Mouse (Mus musculus): ENCODE data around the gene Pde4a. TPM values are rescaled to one million over a fixed set of nuclear protein-coding genes. Genes with fewer than 3 reads are reported as not detected.
A peak's percentile ranks its signal among the peaks of the same experiment; 100 is the strongest.

Gene Pde4a
- total and polyA plus RNA-seq, 3 experiments, result 57.2 to 60.0 (median 58.9) TPM

DNA sequence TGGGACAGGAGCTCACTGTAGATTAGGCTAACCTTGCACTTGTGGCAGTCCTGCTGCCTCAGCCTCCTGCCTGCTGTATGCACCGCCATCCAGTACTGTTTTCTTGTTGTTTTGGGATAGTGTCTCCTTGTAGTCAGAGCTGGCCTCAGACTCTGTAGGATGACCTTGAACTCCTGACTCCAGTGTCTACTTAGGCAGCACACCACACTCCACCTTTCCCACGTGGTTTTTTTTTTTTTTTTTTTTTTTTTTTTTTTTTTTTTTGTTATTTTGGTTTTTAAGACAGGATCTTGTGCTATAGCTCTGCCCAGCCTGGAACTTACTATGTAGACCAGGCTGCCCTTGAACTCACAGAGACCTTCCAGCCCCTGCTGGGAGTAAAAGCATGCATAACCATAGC is 43.1 kb downstream of the Pde4a start:
- no peaks in the 10 kb centered on the region for H3K27me3 ChIP-seq (ENCODE audit: control insufficient read depth, insufficient read depth, low read length)
- H3K79me2 ChIP-seq (replicated peaks; ENCODE audit: control insufficient read depth, insufficient read depth, low read length), result no peaks in the 10 kb centered on the region
- H3K27ac ChIP-seq, result no peak overlapping the region
- H3K9ac ChIP-seq (ENCODE audit: low read depth, low read length), result no peak overlapping the region
- TF ChIP-seq CTCF (IDR thresholded peaks at IDR 0.05) (no peak), POLR2A (IDR thresholded peaks at IDR 0.05; ENCODE audit: insufficient read depth, low read depth, low read length) (no peak), EP300 (IDR thresholded peaks at IDR 0.05; ENCODE audit: insufficient read depth, low read depth, low read length) (no peak)
- H3K36me3 ChIP-seq (ENCODE audit: control insufficient read depth, insufficient read depth, low read length), result no peaks in the 10 kb centered on the region
- H3K4me3 ChIP-seq, result no peak overlapping the region
- H3K4me1 ChIP-seq (ENCODE audit: control insufficient read depth, insufficient read depth, low read length), result no peaks in the 10 kb centered on the region
- DNase-seq, result no peak
- 67% methylated on average over 2 of the region's 2 CpGs for WGBS
- intact Hi-C loops (cut with DNase I), result no loop called here

DNA sequence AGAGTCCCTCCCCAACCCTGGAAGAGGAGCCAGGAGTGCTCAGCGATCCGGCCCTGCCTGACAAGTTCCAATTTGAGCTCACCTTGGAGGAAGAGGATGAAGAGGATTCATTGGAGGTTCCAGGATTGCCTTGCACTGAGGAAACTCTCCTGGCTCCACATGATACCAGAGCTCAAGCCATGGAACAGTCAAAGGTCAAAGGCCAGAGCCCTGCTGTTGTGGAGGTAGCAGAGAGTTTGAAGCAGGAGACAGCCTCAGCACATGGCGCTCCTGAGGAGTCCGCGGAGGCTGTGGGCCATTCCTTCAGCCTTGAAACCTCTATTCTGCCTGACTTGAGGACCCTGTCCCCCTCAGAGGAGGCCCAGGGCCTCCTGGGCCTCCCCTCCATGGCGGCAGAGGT is 45.3 kb downstream of the Pde4a start:
- intact Hi-C loops (cut with DNase I), result no loop called here
- Histone ChIP-seq H3K4me1 (ENCODE audit: control insufficient read depth, insufficient read depth, low read length) (no peaks in the 10 kb centered on the region), H3K27me3 (ENCODE audit: control insufficient read depth, insufficient read depth, low read length) (no peaks in the 10 kb centered on the region), H3K79me2 (replicated peaks; ENCODE audit: control insufficient read depth, insufficient read depth, low read length) (no peaks in the 10 kb centered on the region), H3K9ac (ENCODE audit: low read depth, low read length) (no peak overlapping the region), H3K4me3 (no peak overlapping the region), H3K36me3 (ENCODE audit: control insufficient read depth, insufficient read depth, low read length) (no peaks in the 10 kb centered on the region), H3K27ac (no peak overlapping the region)
- TF ChIP-seq CTCF (IDR thresholded peaks at IDR 0.05), result no peak
- TF ChIP-seq EP300 (IDR thresholded peaks at IDR 0.05; ENCODE audit: insufficient read depth, low read depth, low read length), result no peak
- TF ChIP-seq POLR2A (IDR thresholded peaks at IDR 0.05; ENCODE audit: insufficient read depth, low read depth, low read length), result no peak
- WGBS, result 83% methylated on average over 6 of the region's 6 CpGs
- no peak for DNase-seq

DNA sequence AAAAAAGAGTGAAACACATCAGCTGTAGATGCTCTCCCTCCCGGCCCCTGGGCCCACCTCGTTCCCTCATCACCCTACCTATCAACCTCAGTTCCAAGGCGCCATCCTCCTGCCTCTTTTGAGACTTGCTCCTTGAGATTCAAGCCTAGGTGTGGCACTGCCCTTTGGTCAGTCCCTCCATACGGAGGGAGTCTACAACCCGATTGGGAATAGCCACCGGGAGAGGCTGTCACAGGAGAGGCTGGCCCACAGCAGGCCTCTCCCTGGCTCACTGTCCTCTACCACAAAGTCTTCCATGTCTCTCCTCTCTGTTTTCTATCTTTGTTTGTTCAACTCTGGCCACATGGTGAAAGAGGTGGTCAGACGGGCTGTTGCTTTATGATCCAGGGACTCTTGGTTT is 46.1 kb downstream of the Pde4a start:
- Histone ChIP-seq H3K79me2 (replicated peaks; ENCODE audit: control insufficient read depth, insufficient read depth, low read length) (no peaks in the 10 kb centered on the region), H3K27me3 (ENCODE audit: control insufficient read depth, insufficient read depth, low read length) (no peaks in the 10 kb centered on the region), H3K27ac (no peak overlapping the region), H3K9ac (ENCODE audit: low read depth, low read length) (no peak overlapping the region), H3K4me1 (ENCODE audit: control insufficient read depth, insufficient read depth, low read length) (no peaks in the 10 kb centered on the region), H3K36me3 (ENCODE audit: control insufficient read depth, insufficient read depth, low read length) (no peaks in the 10 kb centered on the region), H3K4me3 (no peak overlapping the region)
- 90% methylated on average over 7 of the region's 7 CpGs for WGBS
- no peak for DNase-seq
- intact Hi-C loops (cut with DNase I), result no loop called here
- no peak for TF ChIP-seq CTCF (IDR thresholded peaks at IDR 0.05)
- no peak for TF ChIP-seq EP300 (IDR thresholded peaks at IDR 0.05; ENCODE audit: insufficient read depth, low read depth, low read length)

DNA sequence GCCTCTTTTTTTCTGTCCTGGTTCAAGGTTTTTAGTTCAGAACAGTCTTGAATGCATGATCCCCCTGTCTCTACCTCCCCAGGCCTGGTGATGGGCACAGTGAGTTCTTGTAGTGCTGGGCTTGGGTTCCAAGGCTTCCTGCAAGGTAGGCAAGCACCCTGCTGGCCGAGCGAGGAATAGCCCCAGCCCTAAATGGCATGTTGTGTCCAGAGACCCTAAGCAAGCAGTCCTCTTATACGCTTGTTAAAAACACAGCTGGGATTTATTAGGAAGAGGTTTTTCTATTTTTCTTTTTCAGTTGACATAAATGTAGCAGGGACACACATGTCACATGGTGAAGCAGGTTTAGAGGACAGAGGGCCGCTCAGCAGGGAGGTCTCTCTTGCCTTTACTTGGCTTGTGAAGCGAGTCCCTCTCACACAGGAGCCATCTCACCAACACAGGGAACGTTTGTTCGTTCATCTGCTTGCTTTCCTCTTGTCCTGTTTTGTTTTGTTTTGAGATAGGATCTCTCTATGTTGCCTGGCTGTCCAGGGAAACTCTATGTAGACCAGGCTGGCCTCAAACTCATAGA is 48.2 kb downstream of the Pde4a start:
- H3K4me3 ChIP-seq, result no peak overlapping the region
- no peak overlapping the region for H3K27ac ChIP-seq
- H3K9ac ChIP-seq (ENCODE audit: low read depth, low read length), result no peak overlapping the region
- no peaks in the 10 kb centered on the region for H3K36me3 ChIP-seq (ENCODE audit: control insufficient read depth, insufficient read depth, low read length)
- intact Hi-C loops (cut with DNase I), result no loop called here
- no peak for TF ChIP-seq POLR2A (IDR thresholded peaks at IDR 0.05; ENCODE audit: insufficient read depth, low read depth, low read length)
- TF ChIP-seq CTCF (IDR thresholded peaks at IDR 0.05), result peak; percentile 52
- WGBS, result 57% methylated on average over 7 of the region's 7 CpGs
- no peaks in the 10 kb centered on the region for H3K79me2 ChIP-seq (replicated peaks; ENCODE audit: control insufficient read depth, insufficient read depth, low read length)
- H3K4me1 ChIP-seq (ENCODE audit: control insufficient read depth, insufficient read depth, low read length), result no peaks in the 10 kb centered on the region
- no peaks in the 10 kb centered on the region for H3K27me3 ChIP-seq (ENCODE audit: control insufficient read depth, insufficient read depth, low read length)
- no peak for DNase-seq

DNA sequence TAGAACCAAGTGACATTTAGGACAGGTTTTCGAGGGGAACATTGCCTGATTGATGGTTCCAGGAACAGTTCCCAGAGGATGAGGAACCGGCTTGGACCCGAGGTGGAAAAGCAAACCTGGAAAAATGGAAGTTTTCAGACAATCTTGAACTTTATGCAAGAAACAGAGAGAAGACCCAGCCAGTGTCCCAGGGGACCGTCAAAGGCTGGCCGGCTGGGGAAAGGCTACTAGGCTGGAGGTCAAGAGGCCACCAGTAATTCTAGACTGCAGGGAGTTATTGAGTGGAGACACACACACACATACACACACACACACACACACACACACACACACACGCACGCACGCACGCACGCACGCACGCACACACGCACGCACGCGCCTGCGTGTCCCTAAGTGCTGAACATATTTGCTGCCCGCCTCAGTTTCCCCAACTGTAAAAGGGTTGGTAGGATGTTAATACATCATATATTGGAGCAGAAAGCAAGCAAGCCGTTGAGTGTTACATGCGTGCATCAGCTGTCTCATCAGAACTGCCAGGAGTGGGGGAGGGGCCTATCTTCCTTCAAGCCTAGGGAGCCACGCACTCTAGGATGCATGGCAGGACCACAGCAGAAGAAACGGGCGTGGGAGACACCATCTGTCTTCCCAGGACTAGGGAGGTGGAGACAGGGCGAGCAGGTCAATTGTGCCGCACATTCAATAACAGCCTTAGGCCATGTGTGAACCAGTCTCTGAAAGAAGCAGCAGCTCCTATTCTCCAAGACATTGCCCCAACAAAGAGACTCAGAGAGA is 50.7 kb downstream of the Pde4a start:
- WGBS, result 68% methylated on average over 25 of the region's 25 CpGs
- Histone ChIP-seq H3K36me3 (ENCODE audit: control insufficient read depth, insufficient read depth, low read length) (no peaks in the 10 kb centered on the region), H3K9ac (ENCODE audit: low read depth, low read length) (no peak overlapping the region), H3K4me1 (ENCODE audit: control insufficient read depth, insufficient read depth, low read length) (peaks cover 3% of the 10 kb centered on the region; the same call in 1 of the 2 replicates), H3K4me3 (no peak overlapping the region), H3K27me3 (ENCODE audit: control insufficient read depth, insufficient read depth, low read length) (no peaks in the 10 kb centered on the region), H3K27ac (no peak overlapping the region), H3K79me2 (replicated peaks; ENCODE audit: control insufficient read depth, insufficient read depth, low read length) (no peaks in the 10 kb centered on the region)
- DNase-seq, result no peak
- intact Hi-C loops (cut with DNase I), result no loop called here
- TF ChIP-seq CTCF (IDR thresholded peaks at IDR 0.05), result no peak
- no peak for TF ChIP-seq EP300 (IDR thresholded peaks at IDR 0.05; ENCODE audit: insufficient read depth, low read depth, low read length)
- TF ChIP-seq POLR2A (IDR thresholded peaks at IDR 0.05; ENCODE audit: insufficient read depth, low read depth, low read length), result no peak

DNA sequence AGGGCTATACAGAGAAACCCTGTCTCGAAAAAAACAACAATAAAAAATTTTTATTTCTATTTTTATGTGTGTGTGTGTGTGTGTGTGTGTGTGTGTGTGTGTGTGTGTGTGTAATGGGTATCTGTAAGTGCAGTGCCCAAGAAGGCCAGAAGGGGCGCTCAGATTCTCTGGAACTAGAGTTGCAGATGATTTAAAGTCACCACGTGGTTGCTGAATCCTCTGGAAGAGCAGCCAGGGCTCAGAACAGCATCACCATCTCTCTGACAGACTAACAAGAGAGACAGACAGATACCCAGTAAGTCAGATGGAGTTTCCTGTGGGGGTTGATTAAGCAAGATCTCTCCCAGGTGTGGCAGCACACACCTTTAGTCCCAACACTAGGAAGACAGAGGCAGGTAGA is 54.3 kb downstream of the Pde4a start:
- Histone ChIP-seq H3K27ac (no peak overlapping the region), H3K9ac (ENCODE audit: low read depth, low read length) (no peak overlapping the region), H3K79me2 (replicated peaks; ENCODE audit: control insufficient read depth, insufficient read depth, low read length) (no peaks in the 10 kb centered on the region), H3K4me1 (ENCODE audit: control insufficient read depth, insufficient read depth, low read length) (peaks cover 4% of the 10 kb centered on the region; the same call in 1 of the 2 replicates), H3K4me3 (no peak overlapping the region), H3K27me3 (ENCODE audit: control insufficient read depth, insufficient read depth, low read length) (no peaks in the 10 kb centered on the region), H3K36me3 (ENCODE audit: control insufficient read depth, insufficient read depth, low read length) (no peaks in the 10 kb centered on the region)
- TF ChIP-seq POLR2A (IDR thresholded peaks at IDR 0.05; ENCODE audit: insufficient read depth, low read depth, low read length), result no peak
- no peak for TF ChIP-seq EP300 (IDR thresholded peaks at IDR 0.05; ENCODE audit: insufficient read depth, low read depth, low read length)
- no peak for TF ChIP-seq CTCF (IDR thresholded peaks at IDR 0.05)
- intact Hi-C loops (cut with DNase I), result loop anchor here (2.0 to 5.0 kb wide), 4 partner anchors 68 to 137 kb away; partner anchors contain the start of genes Ap1m2 and Cdkn2d
- 53% methylated on average over 3 of the region's 3 CpGs for WGBS
- DNase-seq, result no peak
